Mouse (Mus musculus) bone marrow macrophage, adult 2 months (primary cell): ENCODE measurements at regions not wholly inside any gene's neighbourhood (a gene's known extent, or its start where the extent isn't known, plus 50 kb on each side); places are given as distances from the start of the nearest gene placed in this dataset.

ENCODE experiments used
- H3K27ac ChIP-seq: 2 replicates; pipeline ENCODE4 v1.5.1; 2012; ENCODE audit warnings: low read depth, low read length; ENCODE audit not compliant: insufficient read depth
- H3K4me1 ChIP-seq: 2 replicates; pipeline ENCODE4 v1.6.1; 2012; ENCODE audit warnings: low read length; ENCODE audit not compliant: control insufficient read depth, insufficient read depth
- H3K4me3 ChIP-seq: 2 replicates; pipeline ENCODE4 v1.5.1; 2012; ENCODE audit warnings: mild to moderate bottlenecking, low read length, moderate library complexity; ENCODE audit not compliant: insufficient read depth
- CTCF ChIP-seq: IDR thresholded peaks from 2 replicates; pipeline ENCODE4 v1.5.1; 2012; ENCODE audit warnings: low read depth, mild to moderate bottlenecking, low read length, moderate library complexity
- POLR2A ChIP-seq: IDR thresholded peaks from 2 replicates; pipeline ENCODE4 v1.6.1; 2012; ENCODE audit warnings: mild to moderate bottlenecking, low read depth, low read length, borderline replicate concordance

DNA sequence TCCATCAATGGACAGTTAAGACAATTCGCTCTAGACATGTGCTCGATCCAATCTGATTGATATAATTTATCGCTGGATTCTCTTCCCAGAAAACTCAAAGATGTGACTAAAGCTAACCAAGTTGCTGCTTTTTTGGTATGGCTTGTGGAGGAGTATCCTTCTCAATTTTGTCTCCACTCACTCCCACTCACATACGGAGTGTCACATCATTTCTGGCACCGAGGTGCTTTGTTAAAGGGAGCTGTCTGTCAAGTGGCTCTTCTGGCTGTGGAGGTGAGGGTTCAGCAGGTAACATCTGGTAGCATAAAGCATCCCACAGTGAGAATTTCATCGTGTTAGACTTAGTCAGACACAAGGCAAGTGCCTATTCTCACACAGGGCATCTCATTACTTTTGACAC, 120.2 kb upstream of the Plppr1 start:
- TF ChIP-seq CTCF, result no peak
- no peak for TF ChIP-seq POLR2A
- no peak overlapping the region for H3K4me3 ChIP-seq
- no peak overlapping the region for H3K27ac ChIP-seq
- H3K4me1 ChIP-seq, result no peaks in the 10 kb centered on the region

DNA sequence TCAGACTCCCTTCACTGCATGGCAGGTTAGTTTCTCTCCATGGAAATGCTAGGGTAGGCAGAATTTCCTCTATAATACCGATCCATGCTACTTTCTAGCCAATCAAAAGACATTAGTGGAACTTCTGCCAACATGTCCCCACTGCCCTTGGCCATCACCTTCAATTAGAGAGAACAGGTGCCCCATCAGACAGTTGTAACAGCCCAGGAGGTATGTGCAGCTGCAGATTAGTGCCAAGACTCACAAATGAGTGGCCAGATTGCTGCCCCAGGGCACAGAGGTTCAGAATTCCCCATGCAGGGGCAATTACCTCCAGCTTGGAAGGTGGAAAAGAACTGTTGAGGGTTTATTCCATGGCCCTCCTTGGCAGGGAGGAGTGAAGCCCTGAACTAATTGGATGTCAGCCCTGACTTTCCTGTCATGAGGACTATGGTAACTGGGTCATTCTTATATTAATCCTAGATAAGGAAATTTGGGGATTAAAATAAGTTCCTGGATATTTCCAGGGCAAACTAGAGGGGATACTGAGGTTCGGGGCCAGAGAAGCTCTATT, 113.7 kb upstream of the Plppr1 start:
- Histone ChIP-seq H3K27ac (no peak overlapping the region), H3K4me1 (no peaks in the 10 kb centered on the region), H3K4me3 (no peak overlapping the region)
- no peak for TF ChIP-seq POLR2A
- TF ChIP-seq CTCF, result no peak

DNA sequence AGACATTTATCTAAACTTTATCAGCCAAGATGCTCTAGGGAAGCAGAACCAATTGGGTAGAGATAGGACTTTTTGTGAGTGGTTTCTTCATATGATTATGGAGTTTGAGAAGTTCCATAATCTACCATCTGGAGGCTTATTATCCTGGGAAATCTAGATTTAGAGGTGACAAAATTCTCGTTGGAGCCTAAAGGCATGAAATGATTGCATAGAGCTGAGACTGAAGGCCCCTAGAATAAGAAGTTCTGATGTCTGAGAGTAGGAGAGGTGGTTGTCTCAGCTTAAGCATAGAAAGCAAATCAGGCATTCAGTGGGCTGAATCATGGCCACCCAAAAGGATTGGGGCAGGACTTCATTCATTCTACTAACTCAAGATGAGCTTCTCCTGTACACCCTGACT, 106.1 kb upstream of the Plppr1 start:
- Histone ChIP-seq H3K4me1 (no peaks in the 10 kb centered on the region), H3K4me3 (no peak overlapping the region), H3K27ac (no peak overlapping the region)
- TF ChIP-seq POLR2A, result no peak
- TF ChIP-seq CTCF, result no peak

DNA sequence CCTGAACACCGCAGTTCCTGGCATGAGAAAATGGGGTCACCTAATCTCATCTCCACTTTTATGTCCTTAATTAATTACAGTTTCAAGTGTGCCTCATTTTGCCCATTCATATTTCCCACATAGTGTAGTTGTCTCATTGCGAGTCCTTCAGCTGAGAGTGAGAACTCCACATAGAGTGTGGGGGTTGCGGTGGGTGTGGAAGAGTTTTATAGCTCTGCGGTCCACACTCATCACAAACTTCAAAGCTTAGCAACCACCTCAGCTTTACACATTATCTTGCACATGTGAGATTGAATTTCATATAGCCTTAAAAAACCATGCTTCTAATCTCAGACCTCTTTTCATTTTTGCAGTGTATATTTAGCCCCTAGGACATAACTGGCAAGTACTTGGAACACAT, 83.3 kb upstream of the Plppr1 start:
- no peak overlapping the region for H3K4me3 ChIP-seq
- no peak overlapping the region for H3K27ac ChIP-seq
- no peaks in the 10 kb centered on the region for H3K4me1 ChIP-seq
- TF ChIP-seq POLR2A (no peak), CTCF (no peak)

DNA sequence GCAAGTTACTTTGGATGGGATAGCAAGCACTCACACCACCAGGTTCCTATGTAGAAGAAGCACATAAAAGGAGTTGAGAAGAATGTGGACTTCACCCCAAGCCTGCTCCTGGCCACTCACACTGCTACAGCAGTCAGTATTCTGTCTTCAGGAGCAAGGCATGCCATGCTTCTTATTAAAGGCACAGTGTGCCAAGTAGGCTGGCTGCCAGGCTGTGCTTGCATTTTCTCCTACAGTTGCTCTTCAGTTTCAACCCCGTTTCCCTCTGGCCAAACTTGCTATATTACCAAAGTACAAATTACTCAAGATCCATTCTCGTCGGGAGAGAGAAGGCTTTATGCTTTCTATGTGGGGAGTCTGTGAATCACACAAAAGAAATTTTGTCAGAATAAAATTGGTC, 67.1 kb upstream of the Plppr1 start:
- TF ChIP-seq CTCF, result no peak
- TF ChIP-seq POLR2A, result no peak
- Histone ChIP-seq H3K4me1 (no peaks in the 10 kb centered on the region), H3K27ac (no peak overlapping the region), H3K4me3 (no peak overlapping the region)
